Mouse (Mus musculus) cerebellum, adult 2 months (tissue): Measurements from ENCODE around the gene Tmem135.

Experiments
- CTCF ChIP-seq: fragments of 200-500 bp; IDR thresholded peaks from 2 replicates; pipeline ENCODE4 v1.5.1; 2011; ENCODE audit warnings: low read depth, mild to moderate bottlenecking, control low read depth, low read length, moderate library complexity, borderline replicate concordance; ENCODE audit not compliant: insufficient read depth
- POLR2A ChIP-seq: fragments of 200-500 bp; IDR thresholded peaks from 2 replicates; pipeline ENCODE4 v1.6.1; 2011; ENCODE audit warnings: low read length, control low read depth, borderline replicate concordance; ENCODE audit not compliant: insufficient read depth

GRCm38 (mm10) chr7:89427101-89427500 lies 23.1 kb upstream of the Tmem135 start:
- TF ChIP-seq POLR2A (no peak), CTCF (no peak)
